Mouse (Mus musculus) small intestine, adult 2 months (tissue): Measurements from ENCODE around the gene Slc30a5. TPM values are rescaled to one million over a fixed set of nuclear protein-coding genes. Genes with fewer than 3 reads are reported as not detected.

Experiments
- H3K27ac ChIP-seq: fragments of 200-500 bp; 2 replicates; pipeline ENCODE4 v1.5.1; 2012; ENCODE audit warnings: low read depth, low read length, control low read depth, inconsistent platforms; ENCODE audit not compliant: insufficient read depth
- H3K27me3 ChIP-seq: fragments of 200-500 bp; 2 replicates; pipeline ENCODE4 v1.6.1; 2012; ENCODE audit warnings: mild to moderate bottlenecking, moderate library complexity, low read length, inconsistent platforms; ENCODE audit not compliant: control insufficient read depth, insufficient read depth
- H3K36me3 ChIP-seq: fragments of 200-500 bp; 2 replicates; pipeline ENCODE4 v1.6.1; 2012; ENCODE audit warnings: mild to moderate bottlenecking, low read length, control low read depth, inconsistent platforms; ENCODE audit not compliant: control insufficient read depth, insufficient read depth
- H3K4me1 ChIP-seq: fragments of 200-500 bp; 2 replicates; pipeline ENCODE4 v1.6.1; 2012; ENCODE audit warnings: low read length, inconsistent platforms, mixed read lengths; ENCODE audit not compliant: control insufficient read depth, insufficient read depth, insufficient read length
- H3K4me3 ChIP-seq: fragments of 200-500 bp; 2 replicates; pipeline ENCODE4 v1.5.1; 2012; ENCODE audit warnings: low read depth, mild to moderate bottlenecking, control low read depth, inconsistent platforms, low read length, moderate library complexity
- CTCF ChIP-seq: fragments of 200-500 bp; IDR thresholded peaks from 2 replicates; pipeline ENCODE4 v1.5.1; 2012; ENCODE audit warnings: low read depth, mild to moderate bottlenecking, control low read depth, inconsistent platforms, low read length, moderate library complexity, mixed read lengths; ENCODE audit not compliant: insufficient replicate concordance, insufficient read length; ENCODE audit errors: extremely low read depth
- POLR2A ChIP-seq: fragments of 200-500 bp; IDR thresholded peaks from 2 replicates; pipeline ENCODE4 v1.6.1; 2012; ENCODE audit warnings: low read depth, mild to moderate bottlenecking, control low read depth, inconsistent platforms, low read length, moderate library complexity
- WGBS: fragments of 180-500 bp; shearing (Covaris S2); methylation state at CpG from one replicate; pipeline ENCODE4 v1.1.7; 2018; 5-methylcytosine and 5-hydroxymethylcytosine counted together
- polyA plus RNA-seq: library from polyadenylated mRNA; depleted of rRNA; stranded (reverse); fragments of >200 nt; gene quantifications from 2 replicates; pipeline ENCODE4 v1.2.3, GENCODE M21; 2012

Gene Slc30a5
- polyA plus RNA-seq, 1 experiment: 24.7 TPM

DNA sequence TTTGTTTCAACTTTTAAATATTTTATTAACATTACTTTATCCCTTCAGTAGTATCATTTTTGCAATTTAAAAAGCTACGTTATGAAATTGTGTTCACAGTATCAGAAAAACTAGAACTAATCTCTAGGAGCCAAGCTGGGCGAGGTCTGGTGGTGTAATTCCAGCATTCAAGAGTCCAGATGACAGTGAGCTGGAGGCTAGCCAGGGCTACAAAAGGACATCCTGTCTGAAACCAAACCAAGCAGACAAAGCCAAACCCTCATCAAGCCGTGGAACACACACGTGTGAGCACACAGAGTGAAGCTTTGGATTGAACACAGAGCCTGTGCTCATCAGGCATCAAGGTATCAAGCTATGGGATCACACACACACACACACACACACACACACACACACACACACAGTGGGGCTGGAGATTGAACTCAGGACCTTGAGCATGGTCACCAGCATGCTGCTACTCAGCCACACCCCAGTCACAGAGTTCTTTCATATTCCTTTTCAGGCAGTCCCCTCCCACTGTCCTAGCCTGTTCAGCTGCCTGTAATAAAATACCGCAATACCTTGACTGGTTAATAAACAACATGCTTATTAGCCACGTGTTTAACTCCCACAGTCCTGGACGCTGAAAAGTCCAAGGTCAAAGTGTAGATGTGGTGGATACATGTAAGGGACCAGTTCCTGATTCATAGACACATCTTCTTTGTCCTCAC is 9.9 kb upstream of the Slc30a5 start:
- Histone ChIP-seq H3K4me3 (peak overlapping the region; percentile 25; the same call in 1 of the 2 replicates), H3K36me3 (no peaks in the 10 kb centered on the region), H3K27me3 (no peaks in the 10 kb centered on the region), H3K27ac (peak overlapping the region; percentile 100), H3K4me1 (peaks cover 12% of the 10 kb centered on the region; the same call in 1 of the 2 replicates)
- no peak for TF ChIP-seq POLR2A
- no peak for TF ChIP-seq CTCF
- WGBS: 10% methylated on average over 7 of the region's 7 CpGs

- Histone ChIP-seq H3K4me1 (peaks cover 22% of the 10 kb centered on the region; the same call in 1 of the 2 replicates), H3K36me3 (no peaks in the 10 kb centered on the region), H3K4me3 (no peak overlapping the region), H3K27ac (peak overlapping the region; percentile 46; the same call in 1 of the 2 replicates), H3K27me3 (no peaks in the 10 kb centered on the region)
- WGBS: 86% methylated on average over 6 of the region's 6 CpGs
- TF ChIP-seq POLR2A (no peak), CTCF (no peak)
These were observed 8.5 kb upstream of the Slc30a5 start for GRCm38 (mm10) chr13:100841741-100842140.

- Histone ChIP-seq H3K27me3 (no peaks in the 10 kb centered on the region), H3K27ac (no peak overlapping the region), H3K4me3 (no peak overlapping the region), H3K36me3 (peaks cover 3% of the 10 kb centered on the region; the same call in 1 of the 2 replicates), H3K4me1 (peaks cover 17% of the 10 kb centered on the region)
- TF ChIP-seq POLR2A (no peak), CTCF (no peak)
These were observed 1.6 kb upstream of the Slc30a5 start for GRCm38 (mm10) chr13:100834777-100835176.

DNA sequence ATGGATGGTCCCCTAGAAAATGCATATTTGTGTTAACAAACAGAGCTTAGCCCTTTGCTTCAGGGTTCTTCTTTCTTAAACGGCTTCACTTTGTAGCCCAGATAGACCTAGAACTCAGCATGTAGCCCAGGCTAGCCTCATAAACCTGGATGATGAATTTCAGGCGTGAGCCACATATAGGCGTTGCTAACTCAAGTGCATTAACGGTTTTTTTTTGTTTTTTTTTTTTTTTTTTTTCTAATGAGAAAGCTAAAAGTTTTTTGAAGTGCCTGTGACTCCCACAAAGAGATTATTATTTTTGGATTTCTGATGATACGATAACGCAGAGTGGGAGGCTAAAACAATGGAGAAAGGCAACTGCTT is 394 bp upstream of the Slc30a5 start:
- Histone ChIP-seq H3K4me1 (peaks cover 15% of the 10 kb centered on the region), H3K36me3 (peaks cover 5% of the 10 kb centered on the region; the same call in 1 of the 2 replicates), H3K27me3 (no peaks in the 10 kb centered on the region), H3K27ac (no peak overlapping the region), H3K4me3 (no peak overlapping the region)
- TF ChIP-seq CTCF (no peak), POLR2A (no peak)
- 45% methylated on average over 6 of the region's 6 CpGs for WGBS

GRCm38 (mm10) chr13:100832188-100832587 is 1.0 kb downstream of the Slc30a5 start:
- no peak for TF ChIP-seq CTCF
- TF ChIP-seq POLR2A: no peak
- WGBS: under 1% methylated on average over 8 of the region's 8 CpGs
- peaks cover 11% of the 10 kb centered on the region for H3K36me3 ChIP-seq
- H3K27me3 ChIP-seq: no peaks in the 10 kb centered on the region
- H3K27ac ChIP-seq: peak overlapping the region; percentile 95
- peaks cover 7% of the 10 kb centered on the region for H3K4me1 ChIP-seq
- H3K4me3 ChIP-seq: peak overlapping the region; percentile 96; the same call in 1 of the 2 replicates

DNA sequence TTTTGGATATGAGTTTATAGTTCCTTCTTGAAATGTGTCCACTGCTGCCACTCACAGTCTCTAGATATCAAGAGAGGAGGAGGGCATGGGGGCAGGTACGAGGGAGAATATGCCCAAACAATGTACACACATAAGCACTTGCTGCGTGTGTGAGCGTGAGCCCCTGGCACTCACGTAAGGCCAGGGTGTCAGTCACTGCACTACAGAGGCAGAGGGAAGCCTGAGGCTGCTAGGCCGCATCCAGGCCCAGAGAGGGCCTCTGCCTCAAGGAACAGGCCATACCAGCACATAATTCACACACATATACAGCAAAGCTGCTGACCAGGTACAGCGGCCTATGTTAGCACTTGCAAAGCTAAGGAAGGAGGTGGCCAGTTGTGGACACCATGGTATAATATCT is 2.1 kb downstream of the Slc30a5 start:
- Histone ChIP-seq H3K4me3 (peak overlapping the region; percentile 41), H3K27ac (peak overlapping the region; percentile 23; the same call in 1 of the 2 replicates), H3K4me1 (peaks cover 3% of the 10 kb centered on the region), H3K27me3 (no peaks in the 10 kb centered on the region), H3K36me3 (peaks cover 16% of the 10 kb centered on the region)
- whole genome bisulfite sequencing: 60% methylated on average over 6 of the region's 6 CpGs
- no peak for TF ChIP-seq POLR2A
- no peak for TF ChIP-seq CTCF

DNA sequence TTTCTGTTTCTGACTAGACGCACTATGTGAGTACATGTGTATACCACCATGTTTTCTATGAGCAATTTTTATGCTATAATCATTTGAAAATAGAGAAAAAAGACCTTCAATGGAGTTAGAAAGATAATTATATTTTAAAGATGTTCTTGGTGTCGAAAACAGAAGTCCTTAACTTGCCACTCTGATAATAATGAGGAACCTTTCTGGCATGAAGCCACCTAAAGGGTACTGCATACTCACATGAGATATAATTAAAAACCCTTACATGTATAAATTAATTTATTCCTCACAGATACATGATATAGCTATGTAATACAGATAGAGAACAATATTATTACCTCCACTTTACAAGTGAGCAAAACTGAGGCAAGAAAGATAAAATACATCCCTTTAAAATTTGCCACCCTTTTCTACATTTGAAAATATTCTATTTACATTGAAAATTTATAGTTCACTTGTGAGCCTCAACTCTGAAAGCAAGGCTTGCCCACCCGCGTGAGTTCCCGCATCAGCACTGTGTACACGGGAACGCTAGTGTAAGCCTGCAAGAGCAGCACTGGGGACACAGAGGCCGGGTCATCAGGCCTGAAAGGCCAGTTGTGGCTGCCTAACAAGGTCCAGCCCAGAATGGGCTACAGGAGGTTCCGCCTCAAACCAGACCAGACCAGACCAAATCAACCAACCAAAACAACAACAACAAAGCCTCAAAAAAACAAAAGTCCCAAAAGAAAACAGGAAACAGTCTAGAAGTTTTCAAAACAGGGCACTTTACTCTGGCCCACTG is 7.4 kb downstream of the Slc30a5 start:
- WGBS: 89% methylated on average over 9 of the region's 9 CpGs
- Histone ChIP-seq H3K4me3 (no peak overlapping the region), H3K27ac (no peak overlapping the region), H3K4me1 (no peaks in the 10 kb centered on the region), H3K36me3 (peaks cover 47% of the 10 kb centered on the region), H3K27me3 (no peaks in the 10 kb centered on the region)
- TF ChIP-seq POLR2A (no peak), CTCF (no peak)
